Mouse (Mus musculus): ENCODE measurements at regions not wholly inside any gene's neighbourhood (a gene's known extent, or its start where the extent isn't known, plus 50 kb on each side); places are given as distances from the start of the nearest gene placed in this dataset.

GRCm38 (mm10) chr4:84805431-84805830 is 78.7 kb upstream of the Cntln start:
- DNase-seq (ENCODE audit: extremely low spot score in 1 of 2, low spot score in 1 of 2): no peak

GRCm38 (mm10) chr4:84793156-84793919 is 90.8 kb upstream of the Cntln start:
- DNase-seq (ENCODE audit: extremely low spot score in 1 of 2, low spot score in 1 of 2): no peak

- DNase-seq (ENCODE audit: extremely low spot score in 1 of 2, low spot score in 1 of 2): no peak
Measured at GRCm38 (mm10) chr4:84786583-84786982, 97.5 kb upstream of the Cntln start.

- peak in 1 of 2 experiments; percentile 1 for DNase-seq (ENCODE audit: extremely low spot score in 1 of 2, low spot score in 1 of 2)
Measured at GRCm38 (mm10) chr4:84768161-84768560, 93.1 kb upstream of the Bnc2 start.

- DNase-seq (ENCODE audit: extremely low spot score in 1 of 2, low spot score in 1 of 2): no peak
Measured at GRCm38 (mm10) chr4:84766708-84767425, 91.8 kb upstream of the Bnc2 start.

GRCm38 (mm10) chr4:84757172-84757571 is 82.1 kb upstream of the Bnc2 start:
- no peak for DNase-seq (ENCODE audit: extremely low spot score in 1 of 2, low spot score in 1 of 2)

- no peak for DNase-seq (ENCODE audit: extremely low spot score in 1 of 2, low spot score in 1 of 2)
Measured at GRCm38 (mm10) chr4:84752613-84753185, 77.6 kb upstream of the Bnc2 start.

GRCm38 (mm10) chr4:84741301-84741700 is 66.2 kb upstream of the Bnc2 start:
- peak in 1 of 2 experiments; percentile 2 for DNase-seq (ENCODE audit: extremely low spot score in 1 of 2, low spot score in 1 of 2)

- no peak for DNase-seq (ENCODE audit: extremely low spot score in 1 of 2, low spot score in 1 of 2)
Measured at GRCm38 (mm10) chr4:84740816-84741215, 65.7 kb upstream of the Bnc2 start.
